ENCODE assay signal across 8 mouse cellular contexts in genomic region chr4:98727295-98727958, GRCm38 (mm10). TPM values are rescaled to one million over a fixed set of nuclear protein-coding genes. Genes with fewer than 3 reads are reported as not detected.
DNase-seq lines count a peak whose midpoint lies in the region; ATAC-seq and TF ChIP-seq lines count a peak whose summit lies in the region.

No protein-coding gene starts in this region.

- H3K9ac ChIP-seq in hindbrain, embryonic 16.5 days (ENCODE audit: low read depth, low read length) = no peak overlapping the region
- H3K9ac ChIP-seq in midbrain, embryonic 13.5 days (replicated peaks) = no peak overlapping the region

- no peaks in the 10 kb centered on the region for H3K9me3 ChIP-seq in hindbrain, embryonic 16.5 days (ENCODE audit: control insufficient read depth, low read length)
- no peaks in the 10 kb centered on the region for H3K9me3 ChIP-seq in midbrain, embryonic 13.5 days

- H3K4me1 ChIP-seq in hindbrain, embryonic 16.5 days (ENCODE audit: control insufficient read depth, insufficient read depth, low read depth, low read length) = peaks cover 9% of the 10 kb centered on the region
- peaks cover 22% of the 10 kb centered on the region for H3K4me1 ChIP-seq in midbrain, embryonic 13.5 days (replicated peaks)

- intact Hi-C loops in gastrocnemius, adult 2 months (cut with DNase I) = no loop called here

- WGBS in hindbrain, embryonic 16.5 days = 4% methylated on average over 21 of the region's 21 CpGs
- 4% methylated on average over 21 of the region's 21 CpGs for WGBS in midbrain, embryonic 13.5 days

- peak overlapping the region; percentile 49 for H3K4me2 ChIP-seq in hindbrain, embryonic 16.5 days (ENCODE audit: low read length)
- peak overlapping the region; percentile 61 for H3K4me2 ChIP-seq in midbrain, embryonic 13.5 days (replicated peaks)

- ATAC-seq in common myeloid progenitor, adult 5-6 weeks (replicated peaks; ENCODE audit: low read depth, poor library complexity, severe bottlenecking) = 0 out of 2 replicates have a peak, but pooled peaks have one; percentile 19
- no peak for ATAC-seq in hindbrain, embryonic 16.5 days
- no peak for ATAC-seq in midbrain, embryonic 13.5 days
- no peak for ATAC-seq in frontal cortex, adult (ENCODE audit: low TSS enrichment)
- no peak for ATAC-seq in granulocyte monocyte progenitor cell, adult 5-6 weeks (replicated peaks; ENCODE audit: poor library complexity, severe bottlenecking)

- H3K27ac ChIP-seq in gastrocnemius, adult 2 months = no peak overlapping the region
- H3K27ac ChIP-seq in hindbrain, embryonic 16.5 days (ENCODE audit: low read depth, low read length) = no peak overlapping the region
- no peak overlapping the region for H3K27ac ChIP-seq in midbrain, embryonic 13.5 days

- DNase-seq in gastrocnemius, adult 2 months = no peak
- no peak for DNase-seq in gastrocnemius, postnatal 25 days
- DNase-seq in urinary bladder, postnatal 36 days (ENCODE audit: low spot score in 2 of 2) = no peak

- no peak for TF ChIP-seq CTCF in gastrocnemius, adult 2 months (IDR thresholded peaks at IDR 0.05)

- no peaks in the 10 kb centered on the region for H3K36me3 ChIP-seq in hindbrain, embryonic 16.5 days (ENCODE audit: control insufficient read depth, insufficient read depth, low read length)
- no peaks in the 10 kb centered on the region for H3K36me3 ChIP-seq in midbrain, embryonic 13.5 days

- peak overlapping the region; percentile 13; the same call in 1 of the 2 replicates for H3K4me3 ChIP-seq in gastrocnemius, adult 2 months
- no peak overlapping the region; the same call in 1 of the 2 replicates for H3K4me3 ChIP-seq in hindbrain, embryonic 16.5 days (ENCODE audit: low read length)
- peak overlapping the region; percentile 34 for H3K4me3 ChIP-seq in midbrain, embryonic 13.5 days (replicated peaks)

- H3K27me3 ChIP-seq in hindbrain, embryonic 16.5 days (replicated peaks; ENCODE audit: control insufficient read depth, insufficient read depth, low read length) = peaks cover 10% of the 10 kb centered on the region
- H3K27me3 ChIP-seq in midbrain, embryonic 13.5 days = peaks cover 35% of the 10 kb centered on the region

RNA-seq across cellular contexts. Expression of gene L1td1, which starts 0.9 kb away (rescaled TPM):
- not detected for total RNA-seq in gastrocnemius, adult 2 months (2021)
- total RNA-seq in gastrocnemius, postnatal 25 days (2021) = not detected
- not detected in 2 replicates for total RNA-seq in common myeloid progenitor, adult 5-6 weeks (2017)
- 0.17 TPM in 1 of 2 replicates, not detected in the other for polyA plus RNA-seq in hindbrain, embryonic 16.5 days (2015; fragmentation: Nextera tagmentation; extraction: Ambion mirVana)
- not detected in 2 replicates for polyA plus RNA-seq in midbrain, embryonic 13.5 days (2015; fragmentation: Nextera tagmentation; extraction: Ambion mirVana)
- total RNA-seq in granulocyte monocyte progenitor cell, adult 5-6 weeks (2014; fragmentation: Nextera tagmentation) = not detected in 2 replicates
- not detected in 2 replicates for total RNA-seq in granulocyte monocyte progenitor cell, adult 5-6 weeks (2017)
